Mouse (Mus musculus) hindbrain, postnatal 0 days (tissue): ENCODE results near the gene Tob1. TPM values are rescaled to one million over a fixed set of nuclear protein-coding genes. Genes with fewer than 3 reads are reported as not detected.

Source experiments
- ATAC-seq: fragments of 200-750 bp; cut with Nextera tagmentation; 2 replicates; pipeline ENCODE4 v1.8.0; 2017; ENCODE audit warnings: mild to moderate bottlenecking, moderate TSS enrichment, moderate library complexity
- DNase-seq: peaks from one replicate; pipeline ENCODE4 v3.0.0-alpha.2; 2015; ENCODE audit warnings: low spot score
- H3K27ac ChIP-seq: fragments of 300-500 bp; sonication (generic); 2 replicates; pipeline ENCODE4 v1.5.1; 2014; ENCODE audit warnings: mild to moderate bottlenecking
- H3K27me3 ChIP-seq: fragments of 300-500 bp; sonication (generic); 2 replicates; pipeline ENCODE4 v1.6.1; 2014; ENCODE audit warnings: low read length, mixed read lengths; ENCODE audit not compliant: insufficient read depth
- H3K36me3 ChIP-seq: fragments of 300-500 bp; sonication (generic); 2 replicates; pipeline ENCODE4 v1.6.1; 2014; ENCODE audit warnings: low read length, mixed read lengths; ENCODE audit not compliant: insufficient read depth
- H3K4me1 ChIP-seq: fragments of 300-500 bp; sonication (generic); 2 replicates; pipeline ENCODE4 v1.6.1; 2014; ENCODE audit warnings: antibody characterized with exemption, low read length, mixed read lengths; ENCODE audit not compliant: insufficient read depth
- H3K4me2 ChIP-seq: fragments of 300-500 bp; sonication (generic); 2 replicates; pipeline ENCODE4 v1.6.1; 2014; ENCODE audit warnings: low read depth, mild to moderate bottlenecking, low read length, moderate library complexity, mixed read lengths
- H3K4me3 ChIP-seq: fragments of 300-500 bp; sonication (generic); 2 replicates; pipeline ENCODE4 v1.5.1; 2014; ENCODE audit warnings: low read length
- H3K9ac ChIP-seq: fragments of 300-500 bp; sonication (generic); replicated peaks from 2 replicates; pipeline ENCODE4 v1.6.1; 2014; ENCODE audit warnings: mild to moderate bottlenecking, low read length, moderate library complexity, mixed read lengths
- H3K9me3 ChIP-seq: fragments of 300-500 bp; sonication (generic); 2 replicates; pipeline ENCODE4 v1.6.1; 2016; ENCODE audit warnings: low read length, mixed read lengths
- CTCF ChIP-seq: IDR thresholded peaks from 2 replicates; pipeline ENCODE4 v1.5.1; 2016; ENCODE audit warnings: antibody characterized with exemption, control low read depth, low read depth
- WGBS: fragments of 180-500 bp; shearing (Covaris S2); extraction: QIAGEN DNeasy Blood & Tissue Kit; methylation state at CpG from one replicate; pipeline ENCODE4 v1.1.7; 2014; 5-methylcytosine and 5-hydroxymethylcytosine counted together
- polyA plus RNA-seq: library from polyadenylated mRNA; unstranded; fragments of >200 nt; fragmentation: Nextera tagmentation; extraction: Ambion mirVana; gene quantifications from 2 replicates; pipeline ENCODE4 v1.2.1, GENCODE M21; 2015
- total RNA-seq: library from RNA; depleted of rRNA; stranded (reverse); fragments of >200 nt; gene quantifications from 2 replicates; pipeline ENCODE4 v1.2.3, GENCODE M21; 2014

The Tob1 gene
- total and polyA plus RNA-seq, 2 experiments from 2014 or later, result 20.1 to 33.9 TPM

DNA sequence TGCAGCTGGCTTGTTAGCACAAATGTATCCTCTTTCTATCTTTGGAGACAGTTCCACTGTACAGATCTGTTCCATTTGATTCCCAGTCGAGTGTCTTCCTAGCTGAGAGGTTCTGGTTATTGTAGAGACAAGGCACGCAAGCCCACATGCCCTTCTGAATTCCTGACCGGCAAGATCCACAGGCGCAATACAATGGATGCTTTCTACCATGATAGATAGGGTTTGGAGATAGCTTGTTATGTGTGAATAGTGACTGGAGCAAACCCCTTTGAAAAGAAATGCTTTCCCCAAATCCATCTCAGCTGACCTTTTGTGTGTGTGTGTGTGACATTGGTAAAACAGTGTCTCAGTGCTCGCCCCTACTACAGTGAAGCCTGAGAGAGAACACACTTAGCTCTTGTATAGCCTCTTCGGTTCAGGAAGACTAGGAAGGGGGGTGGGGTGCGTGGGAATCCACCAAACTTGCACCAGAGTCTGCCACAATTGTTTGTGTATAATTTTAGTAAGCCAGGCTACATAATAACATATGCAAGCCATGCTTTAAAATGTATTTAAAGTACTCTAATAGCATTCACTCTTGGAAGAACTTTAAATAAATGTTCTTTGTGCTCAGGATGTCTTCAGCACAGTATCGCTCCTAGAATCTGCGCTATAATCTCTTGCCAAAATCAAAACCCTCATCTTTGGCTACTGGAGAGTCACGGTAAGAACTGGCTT is 4.7 kb upstream of the Tob1 start:
- no peak for TF ChIP-seq CTCF
- Histone ChIP-seq H3K27me3 (no peaks in the 10 kb centered on the region), H3K9me3 (no peaks in the 10 kb centered on the region), H3K9ac (no peak overlapping the region), H3K36me3 (no peaks in the 10 kb centered on the region), H3K4me3 (no peak overlapping the region), H3K4me1 (no peaks in the 10 kb centered on the region; the same call in 1 of the 2 replicates), H3K27ac (no peak overlapping the region), H3K4me2 (no peak overlapping the region)
- no peak for ATAC-seq
- DNase-seq, result no peak
- 52% methylated on average over 10 of the region's 10 CpGs for WGBS

DNA sequence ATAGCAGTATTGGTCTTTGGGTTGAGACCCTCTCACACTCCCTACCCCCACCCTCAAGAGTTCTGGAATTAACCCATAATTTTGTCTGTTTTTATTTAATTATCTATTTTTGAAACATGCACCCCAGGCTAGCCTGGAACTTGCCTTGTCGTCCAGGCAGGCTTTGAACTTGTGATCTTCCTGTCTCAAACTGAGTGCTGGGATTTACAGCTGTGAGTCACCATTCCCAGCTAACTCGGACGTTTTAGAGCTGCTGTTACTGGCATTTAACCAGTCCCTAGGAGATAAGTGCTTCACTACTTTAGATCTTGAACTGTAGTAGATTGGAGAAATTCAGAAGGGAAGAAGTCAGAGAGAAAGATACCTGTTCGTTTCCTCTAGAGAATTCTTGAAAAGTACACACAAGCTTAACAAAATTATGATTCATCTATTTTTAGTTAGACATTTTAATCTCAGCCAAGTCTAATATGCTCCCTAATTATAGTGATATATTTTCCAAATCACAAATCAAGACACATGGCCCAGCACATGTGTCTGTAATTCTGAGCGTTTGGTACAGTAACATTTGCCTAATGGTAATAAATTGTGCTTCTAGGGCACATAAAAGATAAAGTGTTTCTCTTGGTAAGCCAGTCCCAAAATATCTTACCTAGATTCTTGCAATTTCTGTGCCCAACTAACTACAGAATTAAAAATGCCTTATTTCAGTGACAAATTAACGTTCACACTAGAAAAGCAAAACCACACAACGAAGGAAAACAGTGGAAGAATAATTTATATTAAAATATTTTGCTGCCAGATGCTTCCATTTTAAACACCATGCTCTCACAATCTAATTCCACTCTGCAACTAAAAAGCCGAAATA is 2.2 kb upstream of the Tob1 start:
- H3K36me3 ChIP-seq, result peaks cover 4% of the 10 kb centered on the region
- ATAC-seq, result no peak
- H3K4me3 ChIP-seq, result no peak overlapping the region; the same call in 1 of the 2 replicates
- H3K9me3 ChIP-seq, result no peaks in the 10 kb centered on the region
- no peak overlapping the region for H3K9ac ChIP-seq
- H3K27ac ChIP-seq, result peak overlapping the region; percentile 98; the same call in 1 of the 2 replicates
- no peak for DNase-seq
- no peak for TF ChIP-seq CTCF
- peaks cover 6% of the 10 kb centered on the region; the same call in 1 of the 2 replicates for H3K4me1 ChIP-seq
- WGBS, result 49% methylated on average over 8 of the region's 8 CpGs
- H3K27me3 ChIP-seq, result no peaks in the 10 kb centered on the region
- H3K4me2 ChIP-seq, result peak overlapping the region; percentile 96

DNA sequence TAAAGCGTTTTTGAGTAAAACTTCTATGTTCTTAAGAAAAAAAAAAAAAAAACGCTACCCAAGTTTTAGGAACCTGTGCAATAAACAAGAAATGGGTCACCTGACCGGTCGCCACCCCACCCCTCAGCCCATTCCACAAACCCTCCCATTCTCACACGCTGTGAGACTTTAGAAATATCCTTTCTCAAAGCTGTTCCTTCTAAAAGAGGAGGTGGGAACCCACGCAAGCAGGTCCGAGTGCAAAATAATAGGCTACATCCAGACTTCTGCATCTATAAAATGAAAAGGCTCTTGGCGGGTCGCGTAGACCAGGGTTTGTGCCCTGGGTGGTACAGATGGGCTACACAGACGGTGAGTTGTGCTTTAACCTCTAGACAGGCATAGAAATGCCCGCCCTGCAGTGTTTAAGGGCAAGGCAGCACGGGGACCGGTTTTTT is 1.5 kb upstream of the Tob1 start:
- 2% methylated on average over 14 of the region's 14 CpGs for WGBS
- H3K9ac ChIP-seq, result peak overlapping the region; percentile 67
- H3K36me3 ChIP-seq, result peaks cover 9% of the 10 kb centered on the region
- ATAC-seq, result no peak
- peak overlapping the region; percentile 98 for H3K27ac ChIP-seq
- H3K4me2 ChIP-seq, result peak overlapping the region; percentile 96
- peak overlapping the region; percentile 37 for H3K4me3 ChIP-seq
- peaks cover 12% of the 10 kb centered on the region; the same call in 1 of the 2 replicates for H3K4me1 ChIP-seq
- H3K27me3 ChIP-seq, result no peaks in the 10 kb centered on the region
- H3K9me3 ChIP-seq, result no peaks in the 10 kb centered on the region
- no peak for TF ChIP-seq CTCF
- no peak for DNase-seq

DNA sequence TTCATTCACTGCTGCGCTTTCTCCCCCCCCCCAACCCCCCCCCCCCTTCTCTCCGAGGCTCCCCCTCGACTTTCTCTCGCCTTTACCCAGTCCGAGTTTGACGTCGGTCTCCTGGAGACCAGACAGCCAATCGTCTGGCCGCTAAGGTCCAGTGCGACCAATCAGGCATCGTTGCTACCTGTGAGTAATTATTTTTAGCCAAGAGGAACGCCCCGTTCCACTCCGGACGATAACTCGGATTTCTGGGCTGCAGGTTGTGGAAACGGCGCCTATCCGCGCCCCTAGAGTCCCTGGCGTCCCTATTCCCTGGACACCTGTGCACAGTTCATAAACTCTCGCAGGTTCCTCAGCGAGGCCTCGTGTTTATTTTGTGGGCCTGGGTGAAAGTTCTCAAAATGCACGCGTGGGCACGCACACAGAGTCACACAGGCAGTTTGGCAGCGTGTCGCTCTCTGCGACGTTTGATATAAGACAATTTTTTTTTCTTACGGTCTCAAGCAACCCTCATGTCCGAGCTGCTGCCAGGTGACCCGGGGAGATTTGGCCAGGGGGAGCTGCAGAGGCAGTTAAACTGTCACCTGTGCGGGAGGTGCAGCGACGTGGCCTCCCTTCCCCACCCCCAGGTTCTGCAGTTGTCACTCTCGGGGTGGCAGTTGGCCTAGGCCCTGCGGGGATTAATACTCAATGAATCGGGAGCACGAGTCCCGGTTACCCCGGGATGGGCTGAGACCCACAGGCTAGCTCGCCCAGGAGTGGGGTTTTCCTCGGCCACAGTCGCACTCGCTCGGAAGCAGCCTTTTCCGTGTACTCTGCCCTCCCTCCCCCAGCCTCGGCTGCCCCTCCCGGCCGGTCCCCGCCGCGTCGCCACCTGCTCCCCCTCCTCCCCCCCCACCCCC is 815 bp upstream of the Tob1 start:
- ATAC-seq, result peak; percentile 82
- peaks cover 9% of the 10 kb centered on the region for H3K36me3 ChIP-seq
- peak overlapping the region; percentile 99 for H3K27ac ChIP-seq
- no peaks in the 10 kb centered on the region for H3K9me3 ChIP-seq
- H3K4me3 ChIP-seq, result peak overlapping the region; percentile 100
- no peaks in the 10 kb centered on the region for H3K27me3 ChIP-seq
- peaks cover 12% of the 10 kb centered on the region; the same call in 1 of the 2 replicates for H3K4me1 ChIP-seq
- peak overlapping the region; percentile 96 for H3K4me2 ChIP-seq
- no peak; the same call in 1 of the 2 replicates for TF ChIP-seq CTCF
- peak; percentile 97 for DNase-seq
- peak overlapping the region; percentile 61 for H3K9ac ChIP-seq
- 0% methylated on average over 47 of the region's 56 CpGs for WGBS

DNA sequence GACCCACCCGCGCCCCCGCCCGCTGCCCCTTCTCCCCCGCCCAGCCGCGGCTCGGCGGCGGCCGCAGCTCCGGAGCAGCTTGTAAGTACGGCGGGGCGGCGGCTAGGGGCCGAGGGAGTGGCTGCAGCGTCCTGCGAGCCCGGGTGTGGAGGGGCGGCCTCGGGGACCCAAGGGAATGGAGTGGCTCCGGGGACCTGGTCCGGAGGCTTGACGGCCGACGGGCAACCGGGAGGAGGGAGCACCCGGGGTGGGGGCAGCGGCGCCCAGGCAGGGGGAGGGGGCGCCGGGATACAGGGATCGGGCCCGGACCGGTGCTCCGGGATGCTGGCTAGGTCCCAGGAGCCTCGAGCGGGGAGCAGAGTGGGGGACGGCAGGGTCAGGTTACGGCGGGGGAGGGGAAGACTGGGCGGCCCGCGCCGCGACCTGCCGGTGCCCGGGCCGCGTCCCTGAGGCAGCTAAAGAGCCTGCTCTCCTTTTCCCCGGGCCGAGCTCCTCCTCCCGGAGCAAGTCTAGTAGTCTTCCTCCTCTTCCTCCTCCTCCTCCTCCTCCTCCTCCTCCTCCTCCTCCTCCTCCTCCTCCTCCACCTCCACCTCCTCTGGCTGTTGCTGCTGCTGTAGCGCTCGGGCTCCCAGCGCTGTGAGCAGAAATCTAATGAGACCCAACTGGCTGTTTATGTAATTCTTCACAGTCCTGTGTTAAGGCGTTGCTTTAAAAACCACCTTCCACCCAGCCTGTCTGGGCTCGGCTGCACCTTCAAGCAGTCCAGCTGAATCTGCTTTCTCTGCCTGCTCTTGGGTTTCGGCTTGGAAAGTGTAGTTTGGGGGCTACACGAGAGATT is 616 bp downstream of the Tob1 start:
- 0 out of 2 replicates have a peak, but pooled peaks have one; percentile 5 for ATAC-seq
- WGBS, result under 1% methylated on average over 36 of the region's 61 CpGs
- no peaks in the 10 kb centered on the region for H3K27me3 ChIP-seq

More for the DNA sequence above, 616 bp downstream of the Tob1 start:
- Histone ChIP-seq H3K9ac (peak overlapping the region; percentile 100), H3K27ac (peak overlapping the region; percentile 99), H3K36me3 (peaks cover 9% of the 10 kb centered on the region), H3K4me3 (peak overlapping the region; percentile 100), H3K9me3 (no peaks in the 10 kb centered on the region), H3K4me2 (peak overlapping the region; percentile 67), H3K4me1 (peaks cover 12% of the 10 kb centered on the region; the same call in 1 of the 2 replicates)
- peak; percentile 65 for DNase-seq
- no peak for TF ChIP-seq CTCF
